Mouse (Mus musculus): ENCODE data around the gene Map1b. TPM values are rescaled to one million over a fixed set of nuclear protein-coding genes. Genes with fewer than 3 reads are reported as not detected.

Gene Map1b
- total RNA-seq, 2 experiments from 2014 or later = 12.4 to 14.9 TPM

DNA sequence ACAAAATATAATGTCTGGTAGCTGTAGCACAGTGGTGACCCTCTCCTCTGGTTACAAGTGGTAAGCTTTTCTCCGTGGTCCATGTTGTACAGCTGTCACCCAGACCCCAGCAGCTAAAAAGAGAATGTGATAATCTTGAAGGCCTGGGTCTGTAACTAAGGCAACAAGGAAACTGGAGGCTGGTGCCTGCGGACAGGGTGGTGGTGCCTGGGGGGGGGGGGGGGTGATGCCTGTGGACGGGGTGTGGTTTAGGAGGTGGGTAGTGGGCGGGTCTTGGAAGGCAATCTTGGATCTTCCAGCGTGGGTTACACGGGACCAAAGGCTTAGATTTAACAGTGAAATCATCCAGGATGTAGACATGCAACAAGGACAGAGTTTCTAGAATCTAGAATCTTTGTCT is 134.0 kb downstream of the Map1b start:
- intact Hi-C loops (cut with DNase I) = no loop called here
- no peak for DNase-seq (ENCODE audit: low spot score)

DNA sequence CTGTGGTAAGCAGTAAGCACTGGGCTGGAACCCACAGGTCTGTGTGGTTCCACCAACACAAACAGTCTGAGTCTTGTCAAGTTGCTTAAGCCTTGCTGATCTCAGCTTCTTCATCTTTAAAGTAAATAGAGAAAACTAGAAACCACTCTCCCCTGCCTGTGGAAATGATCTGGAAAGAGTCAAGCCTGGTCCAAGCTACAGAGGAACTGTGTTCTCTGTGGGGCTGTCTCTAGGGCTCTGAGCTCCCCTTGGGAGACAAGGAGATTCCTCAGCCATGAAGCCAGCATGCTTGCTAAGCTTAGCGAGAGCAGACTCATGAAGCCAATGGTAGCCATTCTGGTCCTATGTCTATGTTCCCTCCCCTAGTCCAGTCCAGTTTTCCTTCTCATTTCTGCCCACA is 138.1 kb downstream of the Map1b start:
- DNase-seq (ENCODE audit: low spot score) = no peak
- intact Hi-C loops (cut with DNase I) = loop anchor here (2.0 to 5.0 kb wide), 2 partner anchors 37 to 114 kb away; no protein-coding TSS in a partner anchor

GRCm38 (mm10) chr13:99377055-99377454 is 139.3 kb downstream of the Map1b start:
- intact Hi-C loops (cut with DNase I) = loop anchor here (5.0 kb wide), 1 partner anchor 115 kb away; no protein-coding TSS in a partner anchor

DNA sequence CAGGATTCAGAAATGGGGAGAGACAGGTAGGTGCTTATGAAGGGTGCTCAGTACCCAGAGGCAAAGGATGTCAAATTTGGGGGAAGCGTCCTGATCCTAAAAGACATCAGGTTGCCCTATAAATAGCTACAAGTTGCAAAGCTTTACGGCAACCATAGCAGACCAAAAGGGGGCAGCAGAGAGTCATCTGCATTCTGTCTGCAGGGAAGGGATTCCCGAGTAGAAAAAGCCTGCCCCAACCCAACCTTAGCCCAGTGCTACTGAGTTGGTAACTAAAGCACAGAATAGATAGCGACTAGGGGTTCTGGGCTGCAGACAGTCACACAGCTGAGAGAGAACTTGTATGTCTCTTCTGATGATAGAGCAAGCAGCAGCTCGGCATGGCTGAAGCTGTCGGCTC is 140.8 kb downstream of the Map1b start:
- intact Hi-C loops (cut with DNase I) = loop anchor here (2.0 to 5.0 kb wide), 2 partner anchors 117 to 137 kb away; no protein-coding TSS in a partner anchor
- DNase-seq (ENCODE audit: low spot score) = peak; percentile 26

More at GRCm38 (mm10) chr13:99377055-99377454, 139.3 kb downstream of the Map1b start:
- no peak for DNase-seq (ENCODE audit: low spot score)

- no peak for DNase-seq (ENCODE audit: low spot score)
- intact Hi-C loops (cut with DNase I) = loop anchor here (2.0 kb wide), 1 partner anchor 139 kb away; no protein-coding TSS in a partner anchor
These were observed 142.1 kb downstream of the Map1b start for GRCm38 (mm10) chr13:99374191-99374590.

DNA sequence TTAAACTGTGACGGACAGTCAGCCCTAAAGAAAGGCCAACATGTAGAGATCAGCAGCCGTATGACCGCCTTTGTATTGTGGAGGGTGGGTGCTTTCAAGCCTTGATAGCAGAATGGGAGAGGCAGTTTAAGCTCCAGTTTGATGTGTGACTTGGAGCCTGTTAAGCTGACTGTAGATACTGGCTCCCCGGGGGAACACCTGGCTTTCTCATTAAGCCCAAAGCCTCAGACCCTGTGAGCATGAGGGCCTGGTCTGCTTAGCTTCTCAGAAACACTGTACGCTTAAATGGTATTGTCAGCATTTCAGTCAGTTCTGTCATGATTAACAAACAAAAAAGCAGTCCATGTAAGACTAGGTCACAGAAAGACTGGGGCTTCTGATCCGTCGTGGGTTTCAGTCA is 142.7 kb downstream of the Map1b start:
- intact Hi-C loops (cut with DNase I) = loop anchor here (2.0 kb wide), 1 partner anchor 139 kb away; no protein-coding TSS in a partner anchor

More for the DNA sequence above, 142.7 kb downstream of the Map1b start:
- no peak for DNase-seq (ENCODE audit: low spot score)

Other genes with a start within 250 kb of the Map1b start
- gene Ptcd2, start 171.8 kb downstream of the Map1b start, total RNA-seq (2021) = 10 to 100 TPM; 49.9 to 51.6 TPM
- 10 to 100 TPM; 49.1 to 49.8 TPM for gene Mrps27, start 171.8 kb downstream of the Map1b start, total RNA-seq (2021)